Mouse (Mus musculus): ENCODE data around the gene Kcnmb1. TPM values are rescaled to one million over a fixed set of nuclear protein-coding genes. Genes with fewer than 3 reads are reported as not detected.

The Kcnmb1 gene
- polyA plus RNA-seq, 1 experiment from 2014 or later = 0.03 TPM

DNA sequence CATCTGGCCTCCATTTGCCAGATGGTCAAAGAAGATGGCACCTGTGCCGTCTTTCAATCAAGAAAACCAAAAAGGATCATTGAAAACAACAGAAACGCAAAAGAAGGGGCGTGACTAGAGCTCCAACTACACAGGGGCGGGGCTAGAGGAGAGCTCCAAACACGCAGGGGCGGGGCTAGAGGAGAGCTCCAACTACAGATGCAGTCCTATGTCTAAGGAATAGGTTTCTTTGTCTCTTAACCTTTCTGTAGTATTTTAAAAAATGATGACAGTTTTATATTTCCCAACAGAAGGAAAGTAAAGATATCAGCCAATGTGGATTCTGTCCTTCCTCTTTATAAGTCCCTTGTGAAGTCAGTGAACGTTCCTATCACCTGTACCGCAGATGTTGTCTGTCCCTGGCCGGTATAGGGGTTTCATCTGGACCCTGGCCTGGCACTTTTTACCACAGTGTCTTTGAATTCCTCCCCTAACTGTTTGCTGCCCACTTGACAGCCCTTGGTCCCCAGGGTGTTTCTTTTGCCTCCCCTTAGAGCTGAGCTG, 18.0 kb upstream of the Kcnmb1 start:
- ATAC-seq (ENCODE audit: low read depth) (no peak), DNase-seq (no peak)
- Histone ChIP-seq H3K27me3 (no peaks in the 10 kb centered on the region), H3K4me2 (no peak overlapping the region), H3K36me3 (no peaks in the 10 kb centered on the region), H3K9ac (no peak overlapping the region), H3K4me1 (replicated peaks) (no peaks in the 10 kb centered on the region), H3K27ac (no peak overlapping the region), H3K9me3 (replicated peaks) (no peaks in the 10 kb centered on the region), H3K4me3 (replicated peaks) (no peak overlapping the region)
- 66% methylated on average over 9 of the region's 9 CpGs for whole genome bisulfite sequencing (ENCODE audit: insufficient replicate concordance)

DNA sequence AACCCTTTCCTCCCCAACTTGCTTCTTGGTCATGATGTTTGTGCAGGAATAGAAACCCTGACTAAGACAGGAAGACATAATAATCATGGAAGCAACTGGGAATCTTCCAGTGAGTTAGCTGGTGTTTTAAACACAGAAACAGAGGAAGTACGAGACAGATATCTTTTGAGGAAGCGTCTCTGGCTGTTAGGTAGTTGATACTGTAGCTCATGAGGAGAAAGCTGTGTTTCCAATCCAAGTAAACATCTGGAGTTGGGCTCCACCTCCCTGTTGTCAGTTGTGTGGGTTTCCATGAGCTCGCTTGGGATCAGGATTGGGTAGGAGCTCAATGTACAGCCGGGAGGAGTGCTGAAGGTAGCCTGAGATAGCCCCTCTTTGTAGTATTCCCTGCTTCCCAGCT, 16.3 kb upstream of the Kcnmb1 start:
- DNase-seq (no peak), ATAC-seq (ENCODE audit: low read depth) (no peak)
- 23% methylated on average over 4 of the region's 4 CpGs for WGBS (ENCODE audit: insufficient replicate concordance)
- Histone ChIP-seq H3K36me3 (no peaks in the 10 kb centered on the region), H3K4me2 (no peak overlapping the region), H3K4me1 (replicated peaks) (no peaks in the 10 kb centered on the region), H3K9ac (no peak overlapping the region), H3K27me3 (no peaks in the 10 kb centered on the region), H3K9me3 (replicated peaks) (no peaks in the 10 kb centered on the region), H3K27ac (no peak overlapping the region), H3K4me3 (replicated peaks) (no peak overlapping the region)

DNA sequence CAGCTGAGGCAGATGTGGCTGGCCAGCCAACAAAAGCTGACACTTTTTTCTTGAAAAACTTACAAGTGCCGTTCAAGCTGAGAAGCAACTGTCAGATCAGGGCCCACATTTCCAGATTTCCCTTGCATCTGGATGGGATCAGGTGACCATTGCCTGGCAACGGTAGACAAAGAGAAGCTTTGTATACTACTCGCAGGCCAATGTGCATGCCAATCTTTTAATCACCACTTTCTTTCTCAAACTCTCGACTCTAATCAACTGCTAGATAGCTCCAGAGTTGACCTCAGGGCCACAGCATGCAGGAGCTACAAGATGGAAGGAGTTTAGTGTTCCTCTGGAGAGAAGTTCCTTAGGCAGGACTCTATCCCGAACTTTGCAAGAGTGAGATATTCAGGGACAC, 11.7 kb upstream of the Kcnmb1 start:
- Histone ChIP-seq H3K4me1 (replicated peaks) (no peaks in the 10 kb centered on the region), H3K9ac (no peak overlapping the region), H3K27me3 (peaks cover 2% of the 10 kb centered on the region), H3K27ac (no peak overlapping the region), H3K9me3 (replicated peaks) (no peaks in the 10 kb centered on the region), H3K4me3 (replicated peaks) (no peak overlapping the region), H3K36me3 (no peaks in the 10 kb centered on the region), H3K4me2 (no peak overlapping the region)
- ATAC-seq (ENCODE audit: low read depth) (no peak), DNase-seq (no peak)
- WGBS (ENCODE audit: insufficient replicate concordance) = 67% methylated on average over 5 of the region's 5 CpGs

DNA sequence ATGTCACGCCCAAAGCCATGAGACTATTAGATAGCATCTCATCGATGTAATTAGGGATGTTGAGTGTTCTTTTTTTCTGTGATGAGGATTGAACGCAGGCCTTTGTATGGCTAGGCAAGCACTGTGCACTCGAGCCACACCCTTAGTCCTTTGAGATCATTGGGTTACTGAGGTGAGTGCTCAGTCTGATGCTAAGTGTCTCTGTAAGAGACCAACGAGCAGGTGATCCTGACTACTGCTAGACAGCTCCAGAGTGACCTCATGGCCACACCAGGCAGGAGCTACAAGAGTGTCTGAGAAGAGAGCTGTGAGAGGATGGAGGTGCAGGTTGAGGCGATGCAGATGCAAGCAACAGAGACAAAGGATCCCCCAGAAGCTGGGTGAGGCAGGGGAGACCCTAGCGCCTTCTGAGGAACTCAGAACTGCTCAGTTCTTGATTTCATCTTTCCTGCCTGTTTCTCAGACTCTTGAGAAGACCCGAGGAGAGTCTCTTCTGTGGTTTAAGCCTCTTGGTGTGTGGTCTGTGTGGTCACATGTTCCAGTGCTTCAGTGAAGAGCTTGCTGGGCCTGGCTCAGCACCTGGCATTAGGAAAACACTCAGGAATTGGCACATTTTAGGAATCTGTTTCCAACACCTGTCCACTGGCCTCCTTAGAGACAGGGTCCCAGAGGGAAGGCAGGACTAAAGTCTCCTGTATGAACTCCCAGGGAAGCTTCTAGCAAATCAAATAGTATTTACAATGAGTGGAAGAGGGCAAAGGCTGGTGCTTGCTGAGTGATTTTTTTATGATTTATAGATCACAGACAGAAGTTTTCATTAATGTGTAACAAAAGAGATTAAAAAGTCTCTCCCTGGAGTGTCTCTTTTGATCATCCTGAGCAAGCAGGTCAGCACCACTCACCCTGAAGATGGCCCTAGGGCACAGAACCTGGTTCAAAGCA, 10.9 kb upstream of the Kcnmb1 start:
- H3K27ac ChIP-seq = no peak overlapping the region
- H3K9me3 ChIP-seq (replicated peaks) = no peaks in the 10 kb centered on the region
- no peak overlapping the region for H3K9ac ChIP-seq
- H3K27me3 ChIP-seq = peaks cover 2% of the 10 kb centered on the region
- H3K4me3 ChIP-seq (replicated peaks) = no peak overlapping the region
- no peak for DNase-seq
- no peaks in the 10 kb centered on the region for H3K4me1 ChIP-seq (replicated peaks)
- ATAC-seq (ENCODE audit: low read depth) = no peak
- H3K36me3 ChIP-seq = no peaks in the 10 kb centered on the region
- no peak overlapping the region for H3K4me2 ChIP-seq
- WGBS (ENCODE audit: insufficient replicate concordance) = 53% methylated on average over 8 of the region's 8 CpGs

DNA sequence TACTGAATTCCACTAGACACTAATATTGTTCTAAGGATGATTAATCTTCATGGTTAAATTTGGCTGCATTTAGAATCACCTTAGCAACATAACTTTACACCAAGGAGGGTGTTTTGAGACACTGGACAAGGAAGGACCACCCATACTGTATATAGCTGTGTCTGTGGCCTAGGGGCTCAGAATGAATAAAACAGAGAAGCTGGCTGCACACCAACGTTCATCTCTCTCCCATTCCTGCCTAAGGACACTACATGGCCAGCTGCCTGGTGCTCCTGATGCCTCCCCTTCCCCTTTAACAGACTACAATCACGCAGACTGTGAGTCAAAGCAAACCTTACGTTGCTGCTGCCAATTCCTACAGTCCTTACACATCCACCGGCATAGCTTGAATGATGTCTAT, 6.8 kb upstream of the Kcnmb1 start:
- Histone ChIP-seq H3K9ac (no peak overlapping the region), H3K4me3 (replicated peaks) (no peak overlapping the region), H3K4me1 (replicated peaks) (no peaks in the 10 kb centered on the region), H3K27me3 (peaks cover 2% of the 10 kb centered on the region), H3K36me3 (no peaks in the 10 kb centered on the region), H3K4me2 (no peak overlapping the region), H3K27ac (no peak overlapping the region), H3K9me3 (replicated peaks) (no peaks in the 10 kb centered on the region)
- DNase-seq (no peak), ATAC-seq (ENCODE audit: low read depth) (no peak)
- 58% methylated on average over 4 of the region's 4 CpGs for WGBS (ENCODE audit: insufficient replicate concordance)

DNA sequence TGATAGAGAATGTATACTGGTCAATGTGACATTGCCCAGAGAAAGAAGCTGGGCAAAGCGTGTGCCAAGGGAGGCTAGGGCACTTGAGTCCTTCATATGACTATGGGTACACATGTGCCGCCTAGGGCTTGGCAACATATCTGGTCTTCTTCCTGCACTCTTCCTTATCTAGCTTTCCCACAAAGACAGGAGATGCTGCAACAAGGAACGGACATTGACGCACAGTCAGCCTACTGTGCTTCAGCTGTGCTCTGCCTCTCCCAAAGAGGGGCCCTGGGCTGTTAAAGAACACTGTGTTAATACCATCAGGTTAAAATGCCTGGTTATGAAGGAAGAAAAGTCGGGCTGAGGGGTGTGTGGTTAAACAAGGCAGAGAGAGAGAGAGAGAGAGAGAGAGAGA, 6.2 kb upstream of the Kcnmb1 start:
- Histone ChIP-seq H3K4me2 (no peak overlapping the region), H3K9ac (no peak overlapping the region), H3K27ac (no peak overlapping the region), H3K9me3 (replicated peaks) (no peaks in the 10 kb centered on the region), H3K4me1 (replicated peaks) (no peaks in the 10 kb centered on the region), H3K27me3 (peaks cover 2% of the 10 kb centered on the region), H3K36me3 (no peaks in the 10 kb centered on the region), H3K4me3 (replicated peaks) (no peak overlapping the region)
- ATAC-seq (ENCODE audit: low read depth) (no peak), DNase-seq (no peak)
- WGBS (ENCODE audit: insufficient replicate concordance) = 42% methylated on average over 5 of the region's 5 CpGs

DNA sequence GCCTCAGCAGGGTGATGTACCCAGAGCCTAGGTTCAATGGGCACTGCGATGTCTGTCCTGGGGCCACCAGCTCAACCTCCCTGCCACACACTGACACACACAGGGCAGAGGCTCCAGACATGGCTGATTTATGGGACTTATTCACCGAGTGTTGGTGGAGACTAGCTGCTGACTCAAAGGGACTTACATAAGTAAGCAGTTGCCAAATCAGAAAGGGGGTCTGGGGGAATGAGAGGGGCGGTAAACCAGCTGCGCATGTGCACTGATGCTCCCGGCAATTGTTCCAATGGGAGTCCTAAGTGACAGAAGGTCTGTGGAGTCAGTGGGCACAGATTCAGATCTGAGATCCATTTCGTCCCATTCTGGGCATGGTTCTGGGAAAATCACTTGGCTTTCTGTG, 5.2 kb upstream of the Kcnmb1 start:
- Histone ChIP-seq H3K27ac (no peak overlapping the region), H3K9ac (no peak overlapping the region), H3K27me3 (peaks cover 2% of the 10 kb centered on the region), H3K4me1 (replicated peaks) (no peaks in the 10 kb centered on the region), H3K9me3 (replicated peaks) (no peaks in the 10 kb centered on the region), H3K36me3 (no peaks in the 10 kb centered on the region), H3K4me2 (no peak overlapping the region), H3K4me3 (replicated peaks) (no peak overlapping the region)
- 71% methylated on average over 6 of the region's 6 CpGs for WGBS (ENCODE audit: insufficient replicate concordance)
- no peak for DNase-seq
- no peak for ATAC-seq (ENCODE audit: low read depth)

DNA sequence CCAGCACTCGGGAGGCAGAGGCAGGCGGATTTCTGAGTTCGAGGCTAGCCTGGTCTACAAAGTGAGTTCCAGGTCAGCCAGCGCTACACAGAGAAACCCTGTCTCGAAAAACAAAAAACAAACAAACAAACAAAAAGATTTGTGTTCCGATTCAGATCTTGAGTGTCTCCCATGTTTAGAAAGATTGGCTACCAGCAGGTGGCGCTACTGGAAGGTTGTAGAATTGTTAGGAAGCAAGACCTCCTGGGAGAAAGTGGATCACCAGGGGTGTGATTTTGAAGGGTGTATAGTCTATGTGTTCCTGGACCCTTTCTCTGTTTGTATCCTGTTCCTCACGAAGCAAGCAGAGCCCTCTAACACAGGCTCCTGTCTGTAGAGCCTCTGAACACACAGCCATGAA, 4.1 kb upstream of the Kcnmb1 start:
- peaks cover 2% of the 10 kb centered on the region for H3K27me3 ChIP-seq
- 51% methylated on average over 8 of the region's 8 CpGs for WGBS (ENCODE audit: insufficient replicate concordance)
- no peak for DNase-seq
- no peak overlapping the region for H3K9ac ChIP-seq
- no peaks in the 10 kb centered on the region for H3K36me3 ChIP-seq
- no peak for ATAC-seq (ENCODE audit: low read depth)
- no peak overlapping the region for H3K4me3 ChIP-seq (replicated peaks)
- H3K4me1 ChIP-seq (replicated peaks) = no peaks in the 10 kb centered on the region
- H3K4me2 ChIP-seq = no peak overlapping the region
- no peak overlapping the region for H3K27ac ChIP-seq
- H3K9me3 ChIP-seq (replicated peaks) = no peaks in the 10 kb centered on the region

DNA sequence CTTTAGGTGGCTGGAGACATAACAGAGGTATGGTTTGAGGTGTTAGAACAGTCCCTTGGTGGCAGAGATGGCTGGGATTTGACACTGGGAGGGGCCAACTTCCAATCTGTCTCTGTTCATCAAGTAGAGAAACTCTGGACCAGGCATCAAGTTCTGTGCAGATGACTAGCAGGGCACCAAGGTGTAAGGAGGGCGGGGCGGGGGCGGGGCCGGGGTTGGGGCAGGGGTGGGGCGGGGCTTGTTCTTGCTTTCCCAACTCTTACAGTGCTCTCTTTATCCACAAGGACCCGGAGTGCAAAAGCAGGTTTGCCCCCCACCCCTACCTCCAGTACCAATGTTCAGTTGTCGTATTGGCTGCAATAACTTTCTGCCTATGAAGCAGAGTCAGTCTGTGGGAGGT, 635 bp upstream of the Kcnmb1 start:
- Histone ChIP-seq H3K27me3 (no peaks in the 10 kb centered on the region), H3K9ac (no peak overlapping the region), H3K36me3 (no peaks in the 10 kb centered on the region), H3K27ac (no peak overlapping the region), H3K4me3 (replicated peaks) (no peak overlapping the region), H3K4me2 (no peak overlapping the region), H3K4me1 (replicated peaks) (no peaks in the 10 kb centered on the region), H3K9me3 (replicated peaks) (no peaks in the 10 kb centered on the region)
- no peak for DNase-seq
- ATAC-seq (ENCODE audit: low read depth) = no peak
- 33% methylated on average over 3 of the region's 7 CpGs for WGBS (ENCODE audit: insufficient replicate concordance)

DNA sequence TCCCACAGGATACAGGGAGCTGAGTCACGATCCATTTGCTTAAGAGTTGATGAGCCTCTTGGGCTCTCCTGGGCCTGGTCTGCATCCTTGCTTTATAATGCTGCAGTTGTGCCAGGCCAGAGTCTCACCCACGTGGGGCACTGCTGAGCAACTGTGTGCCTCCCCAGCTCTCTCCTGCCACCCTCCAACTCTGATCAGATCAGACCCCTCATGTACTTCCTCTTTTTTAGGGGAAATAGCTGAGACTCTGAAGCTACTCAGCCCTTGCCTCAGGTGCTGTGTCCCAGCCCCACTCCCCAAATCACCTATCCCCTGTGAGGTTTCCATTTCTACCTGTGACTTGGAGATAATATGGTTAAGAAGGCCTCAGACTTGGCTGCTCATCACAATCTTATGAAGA, 2.6 kb downstream of the Kcnmb1 start:
- DNase-seq = no peak
- Histone ChIP-seq H3K27ac (no peak overlapping the region), H3K4me1 (replicated peaks) (no peaks in the 10 kb centered on the region), H3K4me3 (replicated peaks) (no peak overlapping the region), H3K36me3 (no peaks in the 10 kb centered on the region), H3K9me3 (replicated peaks) (no peaks in the 10 kb centered on the region), H3K27me3 (no peaks in the 10 kb centered on the region), H3K9ac (no peak overlapping the region), H3K4me2 (no peak overlapping the region)
- ATAC-seq (ENCODE audit: low read depth) = no peak
- WGBS (ENCODE audit: insufficient replicate concordance) = 6% methylated on average over 2 of the region's 2 CpGs

DNA sequence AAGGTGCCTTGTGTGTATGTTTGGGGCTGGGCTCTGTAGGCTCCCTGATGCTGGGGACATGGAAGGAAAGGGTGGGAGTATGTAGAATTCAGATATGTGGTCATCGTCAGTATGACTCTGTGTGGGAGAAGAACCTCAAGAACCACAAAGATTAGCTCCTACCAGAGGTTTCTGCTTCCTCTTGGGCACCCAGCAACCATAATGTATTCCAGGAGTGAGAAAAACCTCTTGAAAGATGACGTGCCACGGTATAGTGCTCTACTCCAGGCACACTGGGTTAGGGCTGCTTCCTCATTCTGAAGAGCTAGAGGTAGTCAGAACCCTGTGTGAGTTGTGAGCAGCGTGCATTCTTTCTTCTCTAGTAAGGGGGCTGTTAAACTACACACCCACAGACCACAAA, 4.9 kb downstream of the Kcnmb1 start:
- WGBS (ENCODE audit: insufficient replicate concordance) = 15% methylated on average over 4 of the region's 4 CpGs

DNA sequence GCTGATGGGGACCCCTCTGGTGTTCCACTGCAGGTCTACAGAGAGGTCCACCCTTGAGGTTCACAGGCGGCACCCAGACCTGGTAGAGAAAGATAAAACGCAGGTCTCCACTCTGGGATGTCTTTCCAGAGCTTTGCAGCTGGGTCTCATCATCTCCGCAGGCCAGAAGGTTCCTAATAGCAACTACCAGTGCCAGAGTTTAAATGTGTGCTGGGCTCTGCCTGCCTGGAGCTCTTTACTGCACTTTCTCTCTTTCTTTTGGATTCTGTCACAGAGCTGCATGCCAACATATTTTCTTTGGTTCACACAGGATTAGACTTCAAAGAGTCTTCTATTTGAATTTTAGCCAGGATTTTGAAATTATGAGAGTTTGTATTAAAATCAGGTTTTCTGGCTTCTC, 6.4 kb downstream of the Kcnmb1 start:
- no peaks in the 10 kb centered on the region for H3K4me1 ChIP-seq (replicated peaks)
- H3K4me3 ChIP-seq (replicated peaks) = no peak overlapping the region
- 61% methylated on average over 3 of the region's 3 CpGs for WGBS (ENCODE audit: insufficient replicate concordance)
- H3K27ac ChIP-seq = no peak overlapping the region
- ATAC-seq (ENCODE audit: low read depth) (no peak), DNase-seq (no peak)
- H3K9ac ChIP-seq = no peak overlapping the region
- H3K36me3 ChIP-seq = no peaks in the 10 kb centered on the region
- H3K4me2 ChIP-seq = no peak overlapping the region
- no peaks in the 10 kb centered on the region for H3K9me3 ChIP-seq (replicated peaks)
- no peaks in the 10 kb centered on the region for H3K27me3 ChIP-seq

More for the DNA sequence above, 4.9 kb downstream of the Kcnmb1 start:
- Histone ChIP-seq H3K4me1 (replicated peaks) (no peaks in the 10 kb centered on the region), H3K27ac (no peak overlapping the region), H3K4me3 (replicated peaks) (no peak overlapping the region), H3K9me3 (replicated peaks) (no peaks in the 10 kb centered on the region), H3K4me2 (no peak overlapping the region), H3K36me3 (no peaks in the 10 kb centered on the region), H3K9ac (no peak overlapping the region), H3K27me3 (no peaks in the 10 kb centered on the region)
- ATAC-seq (ENCODE audit: low read depth) = no peak
- no peak for DNase-seq

Measured in liver, embryonic 13.5 days (tissue).